Mouse (Mus musculus) G1E (cell line): Measurements from ENCODE around the gene Gprasp2. TPM values are rescaled to one million over a fixed set of nuclear protein-coding genes. Genes with fewer than 3 reads are reported as not detected.

ENCODE experiments used
- ATAC-seq: 2 replicates; pipeline ENCODE4 v1.8.0; 2016; ENCODE audit warnings: mild to moderate bottlenecking; ENCODE audit not compliant: insufficient number of reproducible peaks, poor library complexity, low FRiP score, severe bottlenecking; ENCODE audit errors: extremely low read depth
- DNase-seq: peaks from one replicate; pipeline ENCODE4 v3.0.0; 2012; ENCODE audit warnings: low spot score
- H3K27me3 ChIP-seq: 2 replicates; pipeline ENCODE4 v1.6.1; 2012; ENCODE audit warnings: mild to moderate bottlenecking, low read length, inconsistent platforms; ENCODE audit not compliant: insufficient read depth
- H3K36me3 ChIP-seq: replicated peaks from 2 replicates; pipeline ENCODE3; 2012; ENCODE audit warnings: mild to moderate bottlenecking, inconsistent platforms
- H3K4me1 ChIP-seq: 2 replicates; pipeline ENCODE4 v1.6.1; 2012; ENCODE audit warnings: low read depth, low read length, inconsistent platforms, mixed read lengths; ENCODE audit not compliant: insufficient read depth
- H3K4me3 ChIP-seq: 2 replicates; pipeline ENCODE4 v1.5.1; 2012; ENCODE audit warnings: low read depth, mild to moderate bottlenecking, inconsistent platforms, low read length, moderate library complexity, mixed read lengths
- H3K9me3 ChIP-seq: replicated peaks from 2 replicates; pipeline ENCODE4 v1.6.1; 2012; ENCODE audit warnings: inconsistent platforms
- CTCF ChIP-seq: IDR thresholded peaks from 2 replicates; pipeline ENCODE4 v1.5.1; 2012; ENCODE audit warnings: low read depth, low read length, inconsistent platforms, mixed read lengths
- GATA1 ChIP-seq: IDR thresholded peaks from 2 replicates; pipeline ENCODE4 v1.6.1; 2012; ENCODE audit warnings: borderline replicate concordance, low read length, inconsistent platforms, mixed read lengths
- GATA2 ChIP-seq: IDR thresholded peaks from 2 replicates; pipeline ENCODE4 v1.6.1; 2012; ENCODE audit warnings: low read depth, low read length, inconsistent platforms, borderline replicate concordance
- POLR2AphosphoS5 ChIP-seq: IDR thresholded peaks from 2 replicates; pipeline ENCODE4 v1.6.1; 2012; ENCODE audit warnings: low read depth, low read length, inconsistent platforms; ENCODE audit not compliant: insufficient replicate concordance
- TAL1 ChIP-seq: conservative IDR thresholded peaks from 2 replicates; pipeline ENCODE4 v1.6.1; 2012; ENCODE audit warnings: low read depth, low read length, inconsistent platforms, mixed read lengths
- polyA plus RNA-seq: library from polyadenylated mRNA; stranded (reverse); fragments of >175 nt; gene quantifications from 2 replicates; pipeline ENCODE4 v1.2.3, GENCODE M21; 2012
- total RNA-seq, 2 experiments: library from RNA; stranded (forward) in 1 of 2; stranded (reverse) in 1 of 2; fragments of 200-1000 nt in 1 of 2; fragments of >200 nt in 1 of 2; fragmentation: Nextera tagmentation in 1 of 2; gene quantifications; 2 replicates each; pipeline ENCODE4 v1.2.3; 2014 to 2017

Gprasp2 gene
- total and polyA plus RNA-seq, 3 experiments = 0.14 to 0.22 TPM; not detected in 1

DNA sequence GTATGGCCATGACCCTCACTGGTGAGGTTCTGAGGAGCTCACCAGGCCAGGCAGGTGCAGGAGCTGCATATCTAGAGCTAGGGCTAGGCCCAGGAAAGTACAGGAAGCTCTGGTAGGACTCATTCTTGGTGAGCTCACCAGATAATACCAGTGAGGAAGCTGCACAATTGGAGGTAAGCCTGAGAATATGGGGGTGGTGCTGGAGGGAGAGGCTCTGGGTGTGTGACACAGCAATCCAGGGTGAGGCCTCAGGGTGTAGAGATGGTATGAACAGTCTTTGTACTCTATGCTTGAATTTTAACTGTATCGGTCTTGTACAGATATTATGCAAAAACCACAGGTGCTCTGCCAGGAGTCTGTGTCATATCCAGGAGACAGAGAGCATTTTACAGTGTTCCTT is 40.8 kb downstream of the Gprasp2 start:
- H3K27me3 ChIP-seq = no peaks in the 10 kb centered on the region
- no peaks in the 10 kb centered on the region for H3K9me3 ChIP-seq
- peak; percentile 26; the same call in 1 of the 2 replicates for ATAC-seq
- DNase-seq = no peak
- H3K4me1 ChIP-seq = peaks cover 6% of the 10 kb centered on the region
- H3K4me3 ChIP-seq = no peak overlapping the region
- no peaks in the 10 kb centered on the region for H3K36me3 ChIP-seq
- TF ChIP-seq GATA2 (no peak), CTCF (no peak), POLR2AphosphoS5 (no peak)

DNA sequence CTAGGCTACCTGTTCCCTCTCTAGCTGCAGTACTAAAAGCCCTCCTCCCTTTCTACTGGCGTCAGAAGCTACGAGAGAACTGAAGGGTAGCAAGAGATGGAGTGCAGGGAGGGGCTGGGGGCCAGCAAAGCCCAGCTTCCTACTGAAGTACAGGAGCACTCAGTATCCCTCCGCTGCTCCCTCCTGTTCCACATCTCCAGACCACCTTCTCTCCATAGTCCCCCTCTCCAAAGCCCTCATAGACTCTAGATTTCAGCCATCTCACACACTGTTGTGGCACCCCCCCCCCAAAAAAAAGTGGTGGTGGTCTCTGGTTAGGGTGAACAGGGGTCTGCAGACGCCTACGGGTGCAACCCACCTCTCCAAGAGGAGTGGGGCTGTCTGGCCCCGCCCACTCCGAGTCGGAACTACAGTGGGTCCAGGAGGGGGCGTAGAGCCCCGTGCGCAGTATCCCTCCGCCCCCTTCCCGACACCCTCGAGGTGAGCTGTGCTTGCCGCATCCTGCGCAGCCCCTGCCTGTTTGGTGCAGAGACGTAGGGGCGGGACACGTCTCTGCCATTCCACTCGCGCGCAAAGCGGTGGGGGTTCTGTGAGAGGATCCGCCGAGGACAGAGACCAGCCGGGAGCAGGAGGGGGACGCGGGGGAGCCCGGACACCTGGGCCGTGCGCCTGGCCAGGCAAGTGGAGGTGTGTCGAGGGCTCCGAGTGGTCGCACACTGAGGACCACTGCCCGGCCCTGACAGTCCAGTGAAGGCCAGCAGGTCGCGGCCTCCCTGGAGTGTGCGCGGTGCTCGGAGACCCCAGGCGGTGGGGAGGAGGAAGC is 46.8 kb downstream of the Gprasp2 start:
- TF ChIP-seq CTCF = no peak
- TF ChIP-seq GATA2 = no peak
- TF ChIP-seq POLR2AphosphoS5 = no peak
- TF ChIP-seq TAL1 = no peak
- no peak for TF ChIP-seq GATA1
- H3K27me3 ChIP-seq = no peaks in the 10 kb centered on the region
- peaks cover 27% of the 10 kb centered on the region for H3K36me3 ChIP-seq
- H3K9me3 ChIP-seq = no peaks in the 10 kb centered on the region
- H3K4me3 ChIP-seq = peak overlapping the region; percentile 81
- ATAC-seq (peak; percentile 95), DNase-seq (peak; percentile 37)
- H3K4me1 ChIP-seq = peaks cover 3% of the 10 kb centered on the region

DNA sequence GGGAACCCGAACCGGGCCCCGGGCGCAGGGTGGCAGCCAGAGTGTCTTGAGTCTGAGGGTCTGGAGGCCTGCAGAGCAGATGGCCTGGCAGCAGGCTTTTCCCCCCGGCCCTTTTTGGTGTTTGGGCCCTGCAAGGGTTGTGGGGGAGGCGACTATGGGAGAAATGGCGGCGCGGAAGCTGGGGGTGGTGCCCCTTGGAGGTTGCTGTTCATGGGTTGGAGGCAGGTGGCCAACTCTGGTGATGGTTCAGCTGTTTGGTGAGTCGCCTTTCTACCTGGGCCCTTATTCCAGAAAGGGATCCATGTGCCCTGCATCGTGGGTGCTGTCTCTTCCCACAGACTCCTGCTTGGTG is 47.4 kb downstream of the Gprasp2 start:
- no peak for TF ChIP-seq POLR2AphosphoS5
- no peak for TF ChIP-seq CTCF
- TF ChIP-seq GATA2 = no peak
- no peak for TF ChIP-seq TAL1
- TF ChIP-seq GATA1 = no peak
- H3K4me3 ChIP-seq = peak overlapping the region; percentile 81
- peaks cover 27% of the 10 kb centered on the region for H3K36me3 ChIP-seq
- peaks cover 3% of the 10 kb centered on the region for H3K4me1 ChIP-seq
- DNase-seq (peak; percentile 27), ATAC-seq (0 out of 2 replicates have a peak, but pooled peaks have one; percentile 10)
- H3K9me3 ChIP-seq = no peaks in the 10 kb centered on the region
- H3K27me3 ChIP-seq = no peaks in the 10 kb centered on the region

Other genes with a start within 250 kb of the Gprasp2 start
- not detected in 2 replicates for gene Nxf7, start 240.3 kb upstream of the Gprasp2 start, total RNA-seq (2014; fragmentation: Nextera tagmentation)
- not detected in 2 replicates for gene Nxf7, start 240.3 kb upstream of the Gprasp2 start, total RNA-seq (2017)
- not detected in 2 replicates for gene Nxf7, start 240.3 kb upstream of the Gprasp2 start, polyA plus RNA-seq
- gene Prame, start 211.3 kb upstream of the Gprasp2 start, total RNA-seq (2014; fragmentation: Nextera tagmentation) = not detected in 2 replicates
- gene Prame, start 211.3 kb upstream of the Gprasp2 start, total RNA-seq (2017) = not detected in 2 replicates
- not detected in 2 replicates for gene Prame, start 211.3 kb upstream of the Gprasp2 start, polyA plus RNA-seq
- not detected in 2 replicates for gene Tcp11x2, start 145.2 kb upstream of the Gprasp2 start, total RNA-seq (2014; fragmentation: Nextera tagmentation)
- 0.05 TPM in 1 of 2 replicates, not detected in the other for gene Tcp11x2, start 145.2 kb upstream of the Gprasp2 start, total RNA-seq (2017)
- not detected in 2 replicates for gene Tcp11x2, start 145.2 kb upstream of the Gprasp2 start, polyA plus RNA-seq
- not detected in 2 replicates for gene Tmsb15a, start 113.8 kb upstream of the Gprasp2 start, total RNA-seq (2014; fragmentation: Nextera tagmentation)
- not detected in 2 replicates for gene Tmsb15a, start 113.8 kb upstream of the Gprasp2 start, total RNA-seq (2017)
- not detected in 2 replicates for gene Tmsb15a, start 113.8 kb upstream of the Gprasp2 start, polyA plus RNA-seq
- gene Armcx5, start 96.3 kb upstream of the Gprasp2 start, total RNA-seq (2014; fragmentation: Nextera tagmentation) = 15.7 and 17.8 TPM in 2 replicates
- gene Armcx5, start 96.3 kb upstream of the Gprasp2 start, total RNA-seq (2017) = 8.0 and 8.8 TPM in 2 replicates
- gene Armcx5, start 96.3 kb upstream of the Gprasp2 start, polyA plus RNA-seq = 0.42 and 1.1 TPM in 2 replicates
- gene Gprasp1, start 96.3 kb upstream of the Gprasp2 start, total RNA-seq (2014; fragmentation: Nextera tagmentation) = 40.3 and 48.3 TPM in 2 replicates
- 20.2 and 24.9 TPM in 2 replicates for gene Gprasp1, start 96.3 kb upstream of the Gprasp2 start, total RNA-seq (2017)
- 1.2 and 13.6 TPM in 2 replicates for gene Gprasp1, start 96.3 kb upstream of the Gprasp2 start, polyA plus RNA-seq
- 28.1 and 29.5 TPM in 2 replicates for gene Bhlhb9, start 41.4 kb upstream of the Gprasp2 start, total RNA-seq (2014; fragmentation: Nextera tagmentation)
- 19.9 and 22.8 TPM in 2 replicates for gene Bhlhb9, start 41.4 kb upstream of the Gprasp2 start, total RNA-seq (2017)
- 16.4 and 21.2 TPM in 2 replicates for gene Bhlhb9, start 41.4 kb upstream of the Gprasp2 start, polyA plus RNA-seq
- 9.0 and 12.7 TPM in 2 replicates for gene Arxes2, start 154.8 kb downstream of the Gprasp2 start, total RNA-seq (2014; fragmentation: Nextera tagmentation)
- 8.4 and 13.6 TPM in 2 replicates for gene Arxes2, start 154.8 kb downstream of the Gprasp2 start, total RNA-seq (2017)
- gene Arxes2, start 154.8 kb downstream of the Gprasp2 start, polyA plus RNA-seq = 13.5 TPM in 2 replicates
- gene Arxes1, start 194.3 kb downstream of the Gprasp2 start, total RNA-seq (2014; fragmentation: Nextera tagmentation) = not detected in 2 replicates
- not detected in 2 replicates for gene Arxes1, start 194.3 kb downstream of the Gprasp2 start, total RNA-seq (2017)
- gene Arxes1, start 194.3 kb downstream of the Gprasp2 start, polyA plus RNA-seq = not detected in 2 replicates
- not detected in 2 replicates for gene Bex2, start 229.2 kb downstream of the Gprasp2 start, total RNA-seq (2014; fragmentation: Nextera tagmentation)
- gene Bex2, start 229.2 kb downstream of the Gprasp2 start, total RNA-seq (2017) = not detected in 2 replicates
- 0.10 and 0.15 TPM in 2 replicates for gene Bex2, start 229.2 kb downstream of the Gprasp2 start, polyA plus RNA-seq
- gene Nxf3, start 246.2 kb downstream of the Gprasp2 start, total RNA-seq (2014; fragmentation: Nextera tagmentation) = 0.87 and 1.1 TPM in 2 replicates
- 0.05 and 0.23 TPM in 2 replicates for gene Nxf3, start 246.2 kb downstream of the Gprasp2 start, total RNA-seq (2017)
- 0.09 TPM in 1 of 2 replicates, not detected in the other for gene Nxf3, start 246.2 kb downstream of the Gprasp2 start, polyA plus RNA-seq